Mouse (Mus musculus) frontal cortex, postnatal 25 days (tissue): ENCODE measurements around the gene Abcf1.
"Not testable (repeated sequence)": the region's sequence is repeated elsewhere in the genome, so short reads cannot be mapped to it uniquely, and the experiment has no call there.

Experiments
- DNase-seq, 2 experiments: peaks; one replicate each; pipeline ENCODE4 v3.0.0; 2022; ENCODE audit warnings: low spot score in 2 of 2

The Abcf1 gene

DNA sequence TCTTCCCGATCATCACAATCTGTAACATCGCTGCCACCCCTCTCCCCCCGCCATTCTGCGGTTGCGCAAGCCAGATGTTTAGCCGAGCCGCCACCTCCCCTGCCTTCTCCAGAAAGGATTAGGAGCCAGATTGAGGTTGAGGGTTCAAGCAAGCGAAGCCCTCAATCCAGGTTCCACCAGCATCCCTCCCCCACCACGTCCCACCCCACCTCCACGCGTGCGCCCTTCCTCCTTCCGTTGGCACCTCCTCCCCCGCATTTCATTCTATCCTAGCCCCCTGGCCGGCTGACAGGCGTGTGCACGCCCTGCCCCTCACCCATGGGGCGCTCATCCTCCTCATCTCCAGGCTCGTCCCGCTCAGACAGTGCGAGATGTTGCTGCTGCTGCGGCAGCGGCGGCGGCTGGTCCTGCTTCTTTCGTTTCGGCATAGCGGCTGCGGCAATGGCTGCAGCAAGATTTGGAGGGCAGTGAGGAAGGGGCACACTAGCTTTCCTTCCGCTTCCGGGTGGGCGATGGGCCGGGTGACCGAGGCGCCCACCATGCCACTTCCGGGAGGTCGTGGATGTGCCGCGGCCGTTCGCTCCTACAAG is 9.3 kb upstream of the Abcf1 start:
- DNase-seq, result peak in 1 of 2 experiments; percentile 89

DNA sequence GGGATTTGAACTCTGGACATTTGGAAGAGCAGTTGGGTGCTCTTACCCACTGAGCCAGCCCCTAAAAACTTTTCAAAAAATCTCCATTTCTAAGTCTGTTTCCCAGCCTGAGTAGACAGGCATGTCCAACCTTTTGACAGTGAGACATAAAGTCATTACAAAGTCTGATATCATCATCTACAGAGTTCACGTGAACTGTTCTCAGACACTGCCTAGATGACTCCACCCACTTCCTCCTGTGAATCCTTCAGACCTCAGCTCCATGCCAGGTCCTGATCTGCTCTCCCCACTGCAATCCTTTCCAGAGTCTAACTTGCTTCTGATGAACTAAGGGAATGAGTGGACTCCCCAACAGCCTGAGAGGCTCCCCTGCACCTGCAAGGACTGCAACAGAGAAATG is 2.6 kb upstream of the Abcf1 start:
- DNase-seq, result no peak

DNA sequence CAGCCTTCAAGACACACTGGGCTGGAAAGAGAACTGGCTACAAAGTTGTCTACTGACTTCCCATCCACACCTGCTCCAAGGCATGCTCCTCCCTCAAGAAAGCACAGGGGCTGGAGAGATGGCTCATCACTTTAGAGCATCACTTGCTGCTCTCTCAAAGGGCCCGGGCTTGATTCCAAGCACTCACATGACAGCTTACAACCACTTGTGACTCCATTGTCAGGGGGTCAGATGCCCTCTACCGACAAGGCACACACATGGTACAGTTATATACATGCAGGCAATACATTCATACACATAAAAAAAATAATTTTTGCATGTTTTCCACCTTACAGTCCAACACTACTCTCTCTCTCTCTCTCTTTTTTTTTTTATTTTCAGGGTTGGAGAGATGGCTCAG is 1.9 kb downstream of the Abcf1 start:
- no peak for DNase-seq

DNA sequence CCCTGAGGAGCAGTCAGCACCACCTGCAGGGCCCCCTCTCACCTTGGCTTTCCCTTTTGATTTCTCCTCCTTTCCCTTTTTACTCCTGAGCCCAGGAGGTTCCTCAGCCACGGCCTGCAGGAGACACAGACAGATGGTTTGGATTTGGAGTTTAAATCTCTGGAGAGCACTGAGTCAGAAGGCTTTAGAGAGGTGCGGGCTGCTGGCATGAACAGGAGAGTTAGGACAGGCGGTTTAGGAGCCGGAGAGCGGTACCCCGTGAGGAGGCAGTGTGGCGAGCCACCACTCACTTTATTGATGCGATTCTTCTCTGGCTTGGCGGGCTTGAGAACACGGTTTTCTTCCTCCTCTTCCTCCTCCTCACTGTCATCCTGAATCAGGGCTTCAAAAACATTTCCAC is 6.3 kb downstream of the Abcf1 start:
- DNase-seq, result no peak

DNA sequence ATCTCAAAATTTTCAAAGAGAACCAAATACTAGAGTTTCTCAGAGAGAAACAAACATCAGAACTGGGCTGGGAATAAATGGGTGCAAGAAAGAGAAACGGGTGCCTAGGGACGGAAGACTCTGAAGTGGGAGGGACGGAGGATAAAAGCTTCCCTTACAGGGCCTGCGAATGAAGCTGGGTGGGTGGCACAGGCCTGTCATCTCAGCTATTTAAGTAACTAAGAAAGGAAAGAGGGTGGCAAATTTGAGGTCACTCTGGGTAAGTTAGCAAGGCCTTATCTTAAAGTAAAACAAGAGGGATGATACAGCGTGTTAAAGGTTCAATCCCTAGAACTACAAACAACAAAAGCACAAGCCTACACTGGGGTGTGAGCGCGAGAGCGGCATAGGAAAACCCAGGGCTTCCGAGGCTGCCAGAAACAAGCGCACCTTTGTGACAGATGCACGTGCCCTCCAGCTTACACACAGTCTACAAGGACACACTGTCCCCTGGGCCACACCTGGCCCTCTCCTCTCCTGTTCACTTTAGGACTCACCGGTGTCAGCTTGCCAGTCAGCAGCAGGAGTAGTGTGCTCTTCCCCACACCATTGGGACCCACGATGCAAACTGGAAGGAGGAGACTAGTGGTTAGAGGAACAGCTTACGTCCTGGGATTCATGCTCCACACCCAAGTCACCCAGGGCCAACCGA is 10.9 kb downstream of the Abcf1 start:
- DNase-seq, result no peak

DNA sequence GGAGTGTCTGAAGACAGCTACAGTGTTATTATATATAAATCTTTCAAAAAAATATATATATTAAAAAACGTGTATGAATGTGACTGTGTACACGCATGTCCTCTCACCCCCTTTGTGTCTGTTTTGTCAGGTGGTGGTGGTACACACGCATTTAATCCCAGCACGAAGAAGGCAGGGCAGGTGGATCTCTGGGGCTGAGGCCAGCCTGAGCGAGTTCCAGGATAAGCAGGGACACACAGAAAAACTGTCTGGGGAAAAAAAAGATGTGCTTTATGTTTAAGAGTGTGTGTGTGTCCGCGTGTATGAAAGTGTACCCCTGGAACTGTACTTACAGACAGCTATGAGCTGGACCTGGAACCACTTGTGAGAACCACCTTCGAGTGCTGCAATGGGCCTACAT is 14.9 kb downstream of the Abcf1 start:
- no peak for DNase-seq

DNA sequence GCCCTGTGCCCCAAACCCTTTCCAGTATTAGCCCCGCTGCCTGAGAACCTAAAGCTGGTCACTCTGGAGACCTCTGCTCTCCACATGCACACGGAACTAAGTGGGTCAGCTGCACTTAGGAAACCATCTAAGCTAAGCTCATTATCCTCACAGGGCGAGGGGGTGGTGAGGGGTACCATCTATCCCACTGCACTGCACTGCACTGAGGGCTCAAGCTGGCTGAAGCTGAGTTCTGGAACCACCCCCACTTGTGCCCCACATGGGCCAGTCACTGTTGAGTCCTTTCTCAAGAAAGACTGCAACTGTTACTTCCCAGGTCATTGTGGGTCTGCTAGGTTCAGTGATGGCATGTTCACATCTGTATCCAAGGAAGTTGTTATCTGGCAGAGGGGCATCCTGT is 17.0 kb downstream of the Abcf1 start:
- DNase-seq, result not testable (repeated sequence)

DNA sequence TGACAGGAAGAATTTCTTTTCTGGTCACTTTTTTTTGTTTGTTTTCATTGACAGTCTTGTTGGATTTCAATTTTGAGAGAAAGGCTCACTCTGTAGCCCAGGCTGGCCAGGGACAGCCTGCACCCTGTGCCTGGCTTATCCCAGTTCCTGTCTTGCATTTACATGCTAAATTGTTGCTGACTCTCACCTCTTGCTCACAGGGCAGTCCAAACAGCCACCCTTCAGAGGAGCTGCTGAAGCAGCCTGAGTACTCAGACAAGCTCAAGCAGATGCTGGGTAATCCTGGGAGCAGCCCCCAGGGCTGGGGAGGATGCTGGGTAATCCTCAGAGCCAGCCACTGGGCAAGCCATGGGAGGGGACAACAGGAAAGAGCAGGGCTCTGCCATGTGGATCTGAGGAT is 18.6 kb downstream of the Abcf1 start:
- DNase-seq, result not testable (repeated sequence)

DNA sequence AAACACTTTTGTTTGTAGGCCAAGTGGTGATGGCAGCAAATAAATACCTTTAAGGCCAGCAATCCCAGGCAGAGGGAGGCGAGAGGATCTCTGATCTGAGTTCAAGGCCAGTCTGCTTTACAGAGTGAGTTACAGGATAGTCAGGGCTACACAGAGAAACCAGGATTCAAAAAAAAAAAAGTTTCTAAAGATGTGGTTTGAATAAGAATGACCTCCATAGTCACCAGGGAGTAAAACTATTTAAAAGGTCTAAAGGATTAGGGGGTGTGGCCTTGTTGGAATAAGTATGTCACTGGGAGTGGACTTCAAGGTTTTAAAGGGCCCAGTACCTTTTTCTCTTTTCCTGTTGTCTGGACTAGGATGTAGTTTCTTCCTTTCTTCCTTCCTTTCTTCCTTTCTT is 29.6 kb downstream of the Abcf1 start:
- DNase-seq, result no peak

DNA sequence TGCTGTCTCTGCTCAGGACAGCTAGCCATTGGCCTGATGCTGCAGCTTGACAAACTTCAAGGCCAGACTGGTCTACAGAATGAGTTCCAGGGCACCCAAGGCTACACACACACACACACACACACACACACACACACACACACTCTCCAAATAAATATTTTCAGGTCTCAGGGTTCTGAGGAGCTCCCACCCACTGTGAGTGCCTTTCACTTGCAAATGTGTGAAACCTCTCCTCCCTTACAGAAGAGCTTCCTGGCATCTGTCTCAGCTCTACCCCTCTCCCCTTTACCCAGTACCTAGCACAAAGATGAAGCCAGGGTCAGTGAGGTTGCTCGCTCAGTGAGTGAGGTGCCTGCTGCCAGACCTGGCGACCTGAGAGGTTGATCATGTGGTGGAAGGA is 30.5 kb downstream of the Abcf1 start:
- DNase-seq, result no peak

DNA sequence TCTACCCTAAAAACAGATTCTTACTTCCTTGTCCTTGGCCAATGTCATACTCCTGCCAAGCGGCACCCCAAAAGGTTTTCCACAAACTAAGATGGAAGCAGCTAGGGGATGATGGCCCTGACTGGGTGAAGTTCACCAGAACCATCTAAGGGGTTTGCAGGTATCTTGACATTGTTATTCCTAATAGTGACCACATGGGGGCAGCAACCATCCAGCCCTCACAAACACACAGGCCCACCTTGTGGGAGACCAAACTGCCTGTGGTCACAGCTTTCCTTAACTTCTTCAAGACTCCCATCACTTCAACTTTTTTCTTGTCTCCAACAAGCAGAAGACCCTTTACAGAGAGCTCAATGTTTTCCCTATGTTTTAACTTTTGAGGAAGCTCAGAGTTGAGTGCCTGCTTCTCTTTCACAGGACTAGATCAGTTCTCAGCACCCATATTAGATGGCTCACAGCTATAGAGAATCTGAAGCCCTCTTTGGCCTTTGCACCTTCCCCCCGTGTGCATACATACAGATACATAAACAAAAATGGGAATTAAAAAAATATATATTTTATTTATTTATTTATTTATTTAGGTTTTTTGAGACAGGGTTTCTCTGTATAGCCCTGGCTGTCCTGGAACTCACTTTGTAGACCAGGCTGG is 31.7 kb downstream of the Abcf1 start:
- no peak for DNase-seq

DNA sequence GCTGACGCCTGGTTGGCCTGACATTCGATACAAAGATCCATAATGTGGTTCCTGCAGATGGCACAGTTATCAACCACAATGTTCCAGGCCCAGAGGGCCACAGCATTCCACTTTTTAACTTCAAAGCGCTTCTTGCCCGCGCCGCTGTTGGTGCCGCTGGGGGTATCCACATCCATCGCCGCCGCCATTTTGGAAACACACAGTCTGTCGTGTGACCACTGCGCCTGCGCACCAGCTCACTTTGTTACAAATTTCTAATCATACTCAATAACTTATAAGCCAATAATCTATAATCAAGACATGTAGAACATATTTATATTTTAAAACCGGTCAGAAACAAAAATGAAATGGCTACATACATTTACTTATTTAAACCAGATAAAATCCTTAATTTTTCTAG is 33.8 kb downstream of the Abcf1 start:
- DNase-seq, result not testable (repeated sequence)

DNA sequence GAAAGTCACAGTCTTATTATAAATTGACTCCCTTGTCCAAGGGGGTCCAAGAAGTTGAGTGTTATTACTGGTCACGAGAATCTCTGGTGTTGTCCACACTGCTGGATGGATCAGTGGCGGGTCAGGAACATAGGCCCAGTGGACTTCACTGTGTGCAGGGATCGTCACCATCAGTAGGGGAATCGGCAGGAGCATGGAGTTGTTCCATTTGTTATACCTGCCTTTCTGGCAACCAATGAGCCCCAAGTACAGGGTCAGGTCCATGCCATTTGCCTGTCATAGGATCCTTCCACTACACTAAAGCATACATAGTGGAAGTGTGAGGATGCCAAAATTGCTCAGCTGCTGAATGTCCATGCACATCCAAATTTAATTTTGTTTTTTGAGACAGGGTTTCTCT is 37.0 kb downstream of the Abcf1 start:
- no peak for DNase-seq

DNA sequence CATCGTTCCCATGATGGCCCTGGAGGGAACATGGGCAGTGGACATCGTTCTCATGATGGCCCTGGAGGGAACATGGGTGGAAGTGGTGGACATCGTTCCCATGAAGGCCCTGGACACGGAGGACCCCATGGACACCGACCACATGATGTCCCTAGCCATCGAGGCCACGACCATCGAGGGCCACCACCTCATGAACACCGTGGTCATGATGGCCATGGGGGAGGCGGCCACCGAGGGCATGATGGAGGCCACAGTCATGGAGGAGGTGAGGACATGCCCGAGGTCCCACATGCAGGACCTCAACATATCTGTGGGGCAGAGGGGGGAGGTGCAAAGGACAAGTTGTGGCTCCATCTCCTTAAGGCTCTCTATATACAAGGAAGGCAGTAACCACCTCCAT is 38.9 kb downstream of the Abcf1 start:
- no peak for DNase-seq

DNA sequence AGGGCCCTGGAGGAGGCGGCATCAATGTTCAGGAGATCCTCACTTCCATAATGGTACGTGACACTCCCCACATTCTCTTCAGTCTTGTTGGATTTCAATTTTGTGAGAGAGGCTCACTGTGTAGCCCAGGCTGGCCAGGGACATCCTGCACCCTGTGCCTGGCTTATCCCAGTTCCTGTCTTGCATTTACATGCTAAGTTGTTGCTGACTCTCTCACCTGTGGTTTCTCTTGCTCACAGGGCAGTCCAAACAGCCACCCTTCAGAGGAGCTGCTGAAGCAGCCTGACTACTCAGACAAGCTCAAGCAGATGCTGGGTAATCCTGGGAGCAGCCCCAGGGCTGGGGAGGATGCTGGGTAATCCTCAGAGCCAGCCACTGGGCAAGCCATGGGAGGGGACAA is 40.0 kb downstream of the Abcf1 start:
- no peak for DNase-seq

DNA sequence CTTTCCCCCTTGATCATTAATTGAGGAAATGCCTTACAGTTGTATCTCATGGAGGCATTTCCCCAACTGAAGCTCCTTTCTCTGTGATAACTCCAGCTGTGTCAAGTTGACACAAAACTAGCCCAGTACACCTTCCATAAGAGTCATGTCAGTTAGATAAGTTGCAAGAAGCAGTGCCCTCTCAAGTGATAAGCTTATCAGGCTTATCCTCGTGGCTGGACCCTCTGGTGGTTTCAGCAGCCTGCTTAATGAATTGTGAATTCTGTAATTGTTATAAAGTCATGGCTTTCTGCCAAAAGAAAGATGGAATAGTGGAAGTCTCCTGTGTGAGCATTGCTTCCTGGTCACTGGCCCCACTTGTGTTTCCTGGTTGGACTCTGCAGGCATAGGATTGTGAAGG is 42.1 kb downstream of the Abcf1 start:
- DNase-seq, result no peak

DNA sequence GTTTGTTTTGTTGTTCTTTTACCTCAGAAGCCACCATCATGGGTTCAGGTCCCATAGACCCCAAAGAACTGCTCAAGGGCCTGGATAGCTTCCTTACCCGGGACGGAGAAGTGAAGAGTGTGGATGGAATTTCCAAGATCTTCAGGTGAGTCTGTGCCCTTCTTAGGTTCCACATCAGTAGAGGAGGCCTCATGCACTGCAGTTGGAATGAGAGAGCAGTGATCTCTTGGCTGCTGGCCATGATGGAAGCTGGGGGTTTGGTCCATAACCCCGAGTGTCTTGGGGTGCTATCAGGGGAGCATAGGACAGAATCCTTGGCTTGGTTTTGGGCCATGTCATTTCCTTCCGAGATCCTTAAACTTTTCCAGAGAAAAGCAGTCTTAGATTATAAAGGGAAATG is 46.3 kb downstream of the Abcf1 start:
- no peak for DNase-seq

DNA sequence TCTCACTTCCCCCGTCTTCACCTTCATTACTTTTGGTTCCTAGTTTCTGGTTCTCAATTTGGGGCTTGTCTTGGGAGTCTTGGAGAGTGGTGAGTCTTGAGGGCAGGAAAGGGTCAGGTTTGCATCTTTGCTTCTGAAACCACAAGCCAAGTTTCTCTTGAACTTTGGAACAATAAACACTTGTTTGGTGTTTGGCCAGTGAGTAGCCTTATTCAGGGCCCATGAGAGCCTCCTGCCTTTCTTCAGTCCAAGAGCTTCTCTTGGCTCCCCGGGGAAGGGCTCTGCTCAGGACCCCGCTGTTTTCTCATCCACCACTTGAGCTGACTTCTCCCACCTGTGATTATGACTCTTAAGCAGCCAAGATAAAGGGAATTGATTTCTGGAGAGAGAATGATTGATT is 47.0 kb downstream of the Abcf1 start:
- no peak for DNase-seq

DNA sequence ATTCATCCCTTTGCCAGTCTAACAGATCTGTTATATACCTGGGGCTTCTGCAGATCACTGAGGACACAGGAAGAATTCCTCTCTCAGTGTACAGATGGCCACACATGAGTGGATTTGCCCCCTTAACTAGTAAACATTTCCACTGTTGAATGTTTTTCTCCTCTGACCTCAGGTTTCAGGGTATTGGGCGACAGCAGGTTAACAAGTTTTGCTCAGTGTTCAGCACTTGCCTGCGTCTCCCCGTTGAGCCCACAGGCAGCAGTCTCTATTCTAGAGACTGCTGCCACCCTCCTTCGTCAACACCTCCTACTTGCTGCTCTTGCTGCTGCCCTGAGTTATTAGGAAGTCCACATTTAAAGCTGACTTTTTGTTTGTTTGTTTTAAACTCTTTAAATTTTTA is 47.9 kb downstream of the Abcf1 start:
- DNase-seq, result no peak

DNA sequence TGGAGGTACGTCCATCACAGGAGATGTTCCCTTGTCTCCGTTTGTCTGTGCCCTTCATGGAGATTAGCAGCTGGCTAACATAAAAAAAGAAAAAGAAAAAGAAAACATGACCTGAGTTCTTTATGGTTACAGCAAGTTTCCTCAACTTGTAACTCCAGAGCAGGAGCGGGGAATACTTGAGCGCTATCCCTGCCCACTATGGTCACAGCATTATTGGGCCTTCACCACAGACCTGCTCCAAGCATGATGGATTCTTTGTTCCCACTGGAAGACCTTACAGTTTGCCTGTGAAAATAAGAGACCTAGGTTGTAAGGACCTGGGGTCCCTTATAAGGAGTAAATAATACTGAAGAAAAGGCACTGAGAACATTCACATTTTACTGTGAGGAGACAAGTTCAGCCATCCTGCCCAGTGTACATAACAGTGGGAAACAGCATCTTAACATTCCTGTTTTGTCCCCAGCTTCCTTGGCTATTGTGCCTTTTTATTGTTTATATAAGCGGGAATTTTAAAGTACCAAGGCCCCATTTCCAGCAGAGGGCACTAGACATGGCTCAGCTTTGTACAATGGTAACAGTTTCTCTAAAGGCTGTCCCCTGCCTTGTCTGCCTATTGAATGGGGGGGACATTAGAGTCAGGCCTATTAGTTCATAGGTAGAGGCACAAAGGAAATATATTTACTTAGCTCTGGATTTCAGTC is 48.5 kb downstream of the Abcf1 start:
- DNase-seq, result peak in 1 of 2 experiments; percentile 18

DNA sequence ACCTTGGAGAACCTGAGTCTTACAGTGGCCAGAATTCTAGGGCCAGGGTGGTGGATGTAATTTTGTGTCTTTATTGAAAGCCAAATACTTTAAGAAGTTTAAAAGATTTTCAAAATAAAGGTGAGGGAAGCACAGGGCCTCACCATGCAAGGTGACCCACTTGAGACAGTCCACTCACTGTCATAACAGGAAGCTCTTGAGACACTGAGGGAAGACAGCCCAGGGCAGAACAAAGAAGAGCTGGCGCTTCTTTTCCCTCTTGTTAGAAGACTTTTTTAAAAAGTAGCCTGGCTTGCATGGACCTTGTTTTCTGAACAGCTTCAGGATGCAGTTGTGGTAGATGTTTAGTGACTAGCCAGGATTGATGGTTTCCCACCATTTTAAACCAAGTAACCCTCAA is 49.2 kb downstream of the Abcf1 start:
- peak in 1 of 2 experiments; percentile 6 for DNase-seq

DNA sequence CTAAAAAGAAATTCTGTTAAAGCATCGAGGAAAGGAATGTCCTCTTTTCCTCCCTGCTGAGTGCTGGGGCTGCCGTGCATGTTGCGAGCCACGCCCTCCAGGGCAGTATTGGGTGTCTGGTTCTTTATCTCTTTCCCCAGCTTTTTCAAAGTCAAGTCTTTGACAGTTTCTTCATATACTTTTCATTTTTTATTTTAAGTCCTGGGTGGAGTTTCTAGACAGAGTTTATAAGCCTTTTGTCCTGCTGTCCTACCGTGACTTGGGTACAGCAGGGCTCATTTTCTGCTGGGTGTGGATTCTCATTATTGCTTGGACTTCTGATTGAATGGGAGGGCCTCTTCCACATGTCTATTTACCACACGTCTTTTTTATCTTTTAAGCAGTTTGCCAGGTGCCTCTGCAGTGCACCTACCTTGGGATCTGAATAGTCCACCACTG is 49.7 kb downstream of the Abcf1 start:
- DNase-seq, result no peak
